Mouse (Mus musculus): ENCODE results near the gene St6galnac3.

- TF ChIP-seq POLR2A (IDR thresholded peaks at IDR 0.05; ENCODE audit: borderline replicate concordance, extremely low read depth, insufficient read depth, insufficient read length, poor library complexity, severe bottlenecking), result no peak
- TF ChIP-seq CTCF (IDR thresholded peaks at IDR 0.05; ENCODE audit: borderline replicate concordance, extremely low read depth, insufficient read depth, insufficient read length), result no peak
Observed at GRCm38 (mm10) chr3:153348797-153349465, 376.0 kb downstream of the St6galnac3 start.
